Comparison of ENCODE assay signal across 15 mouse cellular contexts in genomic region chr11:32247068-32247467, GRCm38 (mm10). TPM values are rescaled to one million over a fixed set of nuclear protein-coding genes. Genes with fewer than 3 reads are reported as not detected.
DNase-seq lines count a peak whose midpoint lies in the region; ATAC-seq and TF ChIP-seq lines count a peak whose summit lies in the region.
"Had no signal": no experiment of that assay in that cellular context is flagged by ENCODE, and none has a peak within 500 bp of the region (broad histone marks: within the 10 kb centered on the region; RNA-seq: fewer than 3 reads in every experiment).

No protein-coding gene starts in this region.

- 0 out of 2 replicates have a peak, but pooled peaks have one; percentile 7 for ATAC-seq in erythroblast, adult 5-6 weeks (replicated peaks; ENCODE audit: low FRiP score, poor library complexity, severe bottlenecking)
- ATAC-seq: forebrain, embryonic 13.5 days had no signal

- no peak for TF ChIP-seq POLR2A in small intestine, adult 2 months (IDR thresholded peaks at IDR 0.05; ENCODE audit: low read depth, low read length)

- H3K4me1 ChIP-seq in small intestine, adult 2 months (ENCODE audit: control insufficient read depth, insufficient read depth, insufficient read length, low read length), result no peaks in the 10 kb centered on the region; the same call in 1 of the 2 replicates
- H3K4me1 ChIP-seq: forebrain, embryonic 13.5 days; hindbrain, embryonic 15.5 days; neural tube, embryonic 12.5 days had no signal

- peaks cover 26% of the 10 kb centered on the region for H3K36me3 ChIP-seq in small intestine, adult 2 months (ENCODE audit: control insufficient read depth, insufficient read depth, low read length)

- TF ChIP-seq CTCF in layer of hippocampus, adult 2 months (conservative IDR thresholded peaks at IDR 0.05), result peak; percentile 64
- peak; percentile 6; the same call in 1 of the 2 replicates for TF ChIP-seq CTCF in small intestine, adult 2 months (IDR thresholded peaks at IDR 0.05; ENCODE audit: extremely low read depth, insufficient read length, insufficient replicate concordance, low read depth, low read length)

- DNase-seq in cerebellum, postnatal 10 days, result peak; percentile 29 to 40
- DNase-seq in cerebellum, postnatal 36 days, result no peak
- DNase-seq in layer of hippocampus, adult 2 months (ENCODE audit: low spot score in 2 of 2), result no peak
- DNase-seq in layer of hippocampus, adult 8-10 months (ENCODE audit: low spot score in 2 of 2), result no peak
- no peak for DNase-seq in kidney, postnatal 25 days
- no peak for DNase-seq in kidney, adult 18-20 months
- DNase-seq: B cell, adult 2 months; cerebellum, adult 11 months; layer of hippocampus, postnatal 36 days had no signal

- no peak overlapping the region for H3K27ac ChIP-seq in layer of hippocampus, adult 2 months
- H3K27ac ChIP-seq in small intestine, adult 2 months (ENCODE audit: insufficient read depth, low read depth, low read length), result no peak overlapping the region
- H3K27ac ChIP-seq: forebrain, embryonic 13.5 days; hindbrain, embryonic 15.5 days; macrophage; neural tube, embryonic 12.5 days had no signal

- no peak overlapping the region for H3K4me3 ChIP-seq in layer of hippocampus, adult 2 months
- H3K4me3 ChIP-seq in small intestine, adult 2 months (ENCODE audit: low read depth, low read length), result no peak overlapping the region
- H3K4me3 ChIP-seq: forebrain, embryonic 13.5 days; hindbrain, embryonic 15.5 days; neural tube, embryonic 12.5 days had no signal

- no peaks in the 10 kb centered on the region for H3K27me3 ChIP-seq in small intestine, adult 2 months (ENCODE audit: control insufficient read depth, insufficient read depth, low read length)
- H3K27me3 ChIP-seq: forebrain, embryonic 13.5 days; hindbrain, embryonic 15.5 days; neural tube, embryonic 12.5 days had no signal

RNA-seq across cellular contexts. Expression of gene Nprl3, which starts 20.4 kb away (rescaled TPM):
- 10 to 100 TPM; 62.0 to 64.1 TPM for total RNA-seq in layer of hippocampus, adult 2 months (2021)
- total RNA-seq in layer of hippocampus, adult 8-10 months (2022), result 10 to 100 TPM; 58.1 to 80.0 (median 63.5) TPM
- total RNA-seq in erythroblast, adult 5-6 weeks (2015; ENCODE audit: low replicate concordance), result 58.0 and 62.7 TPM in 2 replicates
- 166 and 187 TPM in 2 replicates for total RNA-seq in erythroblast, adult 5-6 weeks (2017; ENCODE audit: low replicate concordance)
- polyA plus RNA-seq in small intestine, adult 2 months (2012; rRNA removed), result 25.1 and 35.7 TPM in 2 replicates

RNA-seq across cellular contexts. Expression of gene Mpg, which starts 20.8 kb away (rescaled TPM):
- total RNA-seq in layer of hippocampus, adult 2 months (2021), result 10 to 100 TPM; 15.6 to 20.5 TPM
- total RNA-seq in layer of hippocampus, adult 8-10 months (2022), result 10 to 100 TPM; 14.7 to 19.6 (median 17.9) TPM
- 21.3 and 22.1 TPM in 2 replicates for total RNA-seq in erythroblast, adult 5-6 weeks (2015; ENCODE audit: low replicate concordance)
- total RNA-seq in erythroblast, adult 5-6 weeks (2017; ENCODE audit: low replicate concordance), result 29.0 and 33.3 TPM in 2 replicates
- 4.9 and 7.5 TPM in 2 replicates for polyA plus RNA-seq in small intestine, adult 2 months (2012; rRNA removed)

RNA-seq across cellular contexts. Expression of gene Rhbdf1, which starts 25.0 kb away (rescaled TPM):
- total RNA-seq in layer of hippocampus, adult 2 months (2021), result 10 to 100 TPM; 13.4 to 13.8 TPM
- total RNA-seq in layer of hippocampus, adult 8-10 months (2022), result 10 to 100 TPM; 11.7 to 18.4 (median 15.0) TPM
- total RNA-seq in erythroblast, adult 5-6 weeks (2015; ENCODE audit: low replicate concordance), result not detected in 2 replicates
- total RNA-seq in erythroblast, adult 5-6 weeks (2017; ENCODE audit: low replicate concordance), result 1.2 and 7.5 TPM in 2 replicates
- polyA plus RNA-seq in small intestine, adult 2 months (2012; rRNA removed), result 56.7 and 64.4 TPM in 2 replicates

RNA-seq across cellular contexts. Expression of gene Hba-x, which starts 29.1 kb away (rescaled TPM):
- not detected for total RNA-seq in layer of hippocampus, adult 2 months (2021)
- not detected for total RNA-seq in layer of hippocampus, adult 8-10 months (2022)
- total RNA-seq in erythroblast, adult 5-6 weeks (2015; ENCODE audit: low replicate concordance), result 7.9 and 8.8 TPM in 2 replicates
- total RNA-seq in erythroblast, adult 5-6 weeks (2017; ENCODE audit: low replicate concordance), result 0.68 and 2.2 TPM in 2 replicates
- not detected in 2 replicates for polyA plus RNA-seq in small intestine, adult 2 months (2012; rRNA removed)
- total RNA-seq: layer of hippocampus, postnatal 36 days had no signal
- polyA plus RNA-seq: macrophage had no signal

RNA-seq across cellular contexts. Expression of gene Hba-a1, which starts 36.2 kb away (rescaled TPM):
- total RNA-seq in layer of hippocampus, adult 2 months (2021), result 100 to 1,000 TPM; 315 to 509 TPM
- 100 to 1,000 TPM; 157 to 300 (median 205) TPM for total RNA-seq in layer of hippocampus, adult 8-10 months (2022)
- total RNA-seq in erythroblast, adult 5-6 weeks (2015; ENCODE audit: low replicate concordance), result 59,368 and 63,767 TPM in 2 replicates
- 14,861 and 24,674 TPM in 2 replicates for total RNA-seq in erythroblast, adult 5-6 weeks (2017; ENCODE audit: low replicate concordance)
- 54.1 and 70.6 TPM in 2 replicates for polyA plus RNA-seq in small intestine, adult 2 months (2012; rRNA removed)
- polyA plus RNA-seq: macrophage had no signal

Comparison
In these comparisons a context has a peak if more than half of its experiments do, and no peak if none do; other contexts are left out.
1. DNase-seq: peak in cerebellum, postnatal 10 days (2 of 2); none in cerebellum, postnatal 36 days (0 of 2), layer of hippocampus, adult 2 months (0 of 2), layer of hippocampus, adult 8-10 months (0 of 2), kidney, postnatal 25 days (0 of 2) and kidney, adult 18-20 months (single experiment).